Comparison of ENCODE assay signal across 1 mouse cellular context in the genomic region with DNA sequence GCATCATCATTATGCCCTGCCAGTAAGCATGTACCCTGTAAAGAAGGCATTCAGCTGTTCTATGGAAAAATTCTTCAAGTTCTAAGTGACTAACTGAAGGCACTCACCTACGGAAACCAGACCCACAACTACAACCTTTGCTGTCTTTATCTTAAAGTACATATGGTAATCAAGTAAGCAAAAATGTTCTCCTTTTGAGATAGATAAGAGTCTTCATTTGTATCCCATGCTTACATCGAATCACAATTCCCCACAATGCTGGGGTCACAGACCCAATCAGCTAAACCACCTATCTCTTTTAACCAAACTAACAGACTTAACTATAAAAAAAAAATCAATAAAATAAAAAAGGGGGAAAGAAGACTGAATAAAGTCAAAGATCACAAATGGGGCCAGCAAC.
TF ChIP-seq lines count a peak whose summit lies in the region.

No protein-coding gene starts in this region.

TF ChIP-seq in MEL, 35 proteins besides CTCF, POLR2A, EP300 and RAD21:
- TF ChIP-seq TCF12 (IDR thresholded peaks at IDR 0.05; ENCODE audit: low read depth, low read length), result peak; percentile 64; the same call in 1 of the 2 replicates
- TF ChIP-seq GATA1 (IDR thresholded peaks at IDR 0.05; ENCODE audit: low read depth, low read length), result peak; percentile 73
- TF ChIP-seq NELFE (IDR thresholded peaks at IDR 0.05; ENCODE audit: low read depth, low read length), result no peak
- TF ChIP-seq MYC (IDR thresholded peaks at IDR 0.05; ENCODE audit: low read depth, low read length), result peak; percentile 52; the same call in 1 of the 2 replicates
- TF ChIP-seq RCOR1 (IDR thresholded peaks at IDR 0.05; ENCODE audit: low read depth, low read length), result peak; percentile 85; the same call in 1 of the 2 replicates
- no peak for TF ChIP-seq TBP (IDR thresholded peaks at IDR 0.05; ENCODE audit: low read depth, low read length)
- TF ChIP-seq SMC3 (IDR thresholded peaks at IDR 0.05; ENCODE audit: low read depth, low read length), result no peak
